Mouse (Mus musculus) cerebellum, adult (tissue): ENCODE data around the gene Prrg2.
"Not testable (repeated sequence)": the region's sequence is repeated elsewhere in the genome, so short reads cannot be mapped to it uniquely, and the experiment has no call there.

Experiments
- ATAC-seq: cut with Nextera tagmentation; 2 replicates; pipeline ENCODE4 v1.9.2; 2017; ENCODE audit warnings: mild to moderate bottlenecking, moderate library complexity, mixed read lengths; ENCODE audit not compliant: insufficient number of reproducible peaks, low FRiP score, low TSS enrichment

Gene Prrg2

GRCm38 (mm10) chr7:45062239-45062835 is at the start of gene Prrg2, which contains the start of gene Nosip:
Gene Prrg2, minus strand, starts transcription at chr7:45062677.
Gene Nosip, plus strand, starts transcription at chr7:45062429.
- peak; percentile 89 for ATAC-seq

- no peak for ATAC-seq
Measured at GRCm38 (mm10) chr7:45111940-45112339, 49.5 kb upstream of the Prrg2 start.

GRCm38 (mm10) chr7:45110089-45110488 is 47.6 kb upstream of the Prrg2 start:
- not testable (repeated sequence) for ATAC-seq

GRCm38 (mm10) chr7:45107052-45107645 is 44.7 kb upstream of the Prrg2 start:
- ATAC-seq: no peak

- ATAC-seq: no peak
Measured at GRCm38 (mm10) chr7:45106441-45106840, 44.0 kb upstream of the Prrg2 start.

GRCm38 (mm10) chr7:45105491-45105890 is 43.0 kb upstream of the Prrg2 start:
- ATAC-seq: no peak

- no peak for ATAC-seq
Measured at GRCm38 (mm10) chr7:45104941-45105340, 42.5 kb upstream of the Prrg2 start.

- ATAC-seq: peak; percentile 45; the same call in 1 of the 2 replicates
Measured at GRCm38 (mm10) chr7:45103652-45104180, 41.2 kb upstream of the Prrg2 start, which contains the start of gene Fcgrt. Gene Fcgrt, minus strand, starts transcription at chr7:45103851.

GRCm38 (mm10) chr7:45102940-45103585 is 40.6 kb upstream of the Prrg2 start:
- ATAC-seq: no peak

- ATAC-seq: no peak
Measured at GRCm38 (mm10) chr7:45102441-45102840, 40.0 kb upstream of the Prrg2 start.

GRCm38 (mm10) chr7:45100046-45100445 is 37.6 kb upstream of the Prrg2 start:
- ATAC-seq: no peak

GRCm38 (mm10) chr7:45098541-45099240 is 36.2 kb upstream of the Prrg2 start:
- no peak for ATAC-seq

- ATAC-seq: no peak
Measured at GRCm38 (mm10) chr7:45097479-45097878, 35.0 kb upstream of the Prrg2 start.

GRCm38 (mm10) chr7:45095965-45096364 is 33.5 kb upstream of the Prrg2 start:
- not testable (repeated sequence) for ATAC-seq

- ATAC-seq: no peak
Measured at GRCm38 (mm10) chr7:45095367-45095766, 32.9 kb upstream of the Prrg2 start.

GRCm38 (mm10) chr7:45094121-45094520 is 31.6 kb upstream of the Prrg2 start:
- no peak for ATAC-seq

- ATAC-seq: no peak
Measured at GRCm38 (mm10) chr7:45093516-45093905, 31.0 kb upstream of the Prrg2 start.

GRCm38 (mm10) chr7:45092828-45093515 is 30.5 kb upstream of the Prrg2 start:
- no peak for ATAC-seq

- ATAC-seq: no peak
Measured at GRCm38 (mm10) chr7:45092048-45092447, 29.6 kb upstream of the Prrg2 start, which contains the start of gene Rcn3. Gene Rcn3, minus strand, starts transcription at chr7:45092221.
